Mouse (Mus musculus) thymus, postnatal 0 days (tissue): ENCODE data around the gene Ramp1. TPM values are rescaled to one million over a fixed set of nuclear protein-coding genes. Genes with fewer than 3 reads are reported as not detected.

Experiments used
- DNase-seq: peaks from one replicate; pipeline ENCODE4 v3.0.0-alpha.2; 2015; ENCODE audit warnings: low spot score
- polyA plus RNA-seq: library from polyadenylated mRNA; unstranded; fragments of >200 nt; fragmentation: Nextera tagmentation; extraction: Ambion mirVana; gene quantifications from 2 replicates; pipeline ENCODE4 v1.2.1, GENCODE M21; 2015

Gene Ramp1
- 156 and 158 TPM in 2 replicates for polyA plus RNA-seq

DNA sequence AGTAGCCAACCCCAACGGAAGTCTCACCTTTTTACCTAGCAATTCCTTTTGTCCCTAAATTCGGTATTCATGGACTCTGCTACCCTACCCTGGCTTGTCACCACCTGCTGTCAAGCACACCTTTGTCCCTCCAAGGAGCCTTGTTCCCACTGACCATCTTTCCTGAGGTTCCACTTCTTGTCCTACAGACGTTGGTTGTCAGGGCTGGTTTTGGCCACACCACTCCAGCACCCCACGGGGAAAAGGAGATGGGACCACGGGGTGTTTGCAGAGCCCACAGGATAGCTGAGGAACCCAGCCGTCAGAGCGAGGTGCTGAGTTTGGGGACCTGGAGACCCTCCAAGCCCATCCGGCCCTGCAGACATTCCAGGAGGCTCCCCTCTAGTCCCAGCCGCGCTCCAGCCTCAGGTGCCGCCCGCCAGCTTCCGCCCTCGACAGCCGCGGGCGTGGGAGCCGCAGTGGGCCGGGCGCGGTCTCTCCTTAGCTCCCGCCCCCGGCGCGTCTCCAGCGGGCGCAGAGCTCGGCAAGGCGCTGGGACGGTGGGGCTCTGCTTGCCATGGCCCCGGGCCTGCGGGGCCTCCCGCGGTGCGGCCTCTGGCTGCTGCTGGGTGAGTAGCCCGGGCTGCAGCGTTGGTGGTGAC lies at the start of gene Ramp1:
Gene Ramp1, plus strand, starts transcription at position 290 of the 641 bp plus-strand sequence.
- peak; percentile 78 for DNase-seq

DNA sequence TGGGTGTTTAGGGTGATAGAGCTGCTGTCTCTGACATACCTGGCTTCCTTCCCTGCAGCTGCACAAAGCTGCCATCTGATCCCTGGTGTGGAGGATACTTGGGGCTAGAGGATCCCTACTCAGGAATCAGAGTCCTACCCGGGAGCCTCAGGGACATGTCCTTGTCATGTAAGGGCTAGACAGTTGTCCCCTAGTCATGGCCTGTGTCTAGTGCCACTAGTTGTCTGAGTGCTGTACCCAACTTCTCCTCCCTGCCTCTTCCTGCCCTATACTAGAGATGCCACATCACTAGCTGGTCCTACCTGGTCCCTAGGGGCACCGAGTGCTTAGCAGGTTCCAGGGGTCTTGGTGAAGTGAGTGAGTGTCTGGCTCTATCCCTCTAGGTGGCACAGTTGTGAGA lies 42.6 kb upstream of the Ramp1 start:
- DNase-seq, result no peak

DNA sequence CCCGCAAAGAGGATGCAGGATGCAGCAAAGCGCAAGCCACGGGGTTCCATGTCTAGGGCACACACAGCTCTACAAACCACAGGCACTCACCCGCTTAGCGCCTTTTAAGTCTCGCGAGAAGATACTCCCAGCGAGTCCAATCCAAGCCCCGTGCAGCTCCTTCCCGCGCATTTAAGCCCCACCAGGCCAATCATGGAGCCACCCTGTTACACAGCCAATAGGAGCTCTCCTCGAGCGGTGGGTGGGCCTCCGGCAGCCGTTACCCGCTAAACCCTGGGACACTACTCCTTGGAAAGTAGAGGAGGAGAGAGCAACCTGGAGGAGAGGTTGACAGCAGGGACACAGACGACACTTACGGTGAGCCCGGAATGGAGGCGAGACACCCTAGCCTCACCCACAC lies 34.8 kb upstream of the Ramp1 start, which contains the start of gene Rbm44:
Gene Rbm44, plus strand, starts transcription at position 277 of the 400 bp plus-strand sequence.
- peak; percentile 39 for DNase-seq

DNA sequence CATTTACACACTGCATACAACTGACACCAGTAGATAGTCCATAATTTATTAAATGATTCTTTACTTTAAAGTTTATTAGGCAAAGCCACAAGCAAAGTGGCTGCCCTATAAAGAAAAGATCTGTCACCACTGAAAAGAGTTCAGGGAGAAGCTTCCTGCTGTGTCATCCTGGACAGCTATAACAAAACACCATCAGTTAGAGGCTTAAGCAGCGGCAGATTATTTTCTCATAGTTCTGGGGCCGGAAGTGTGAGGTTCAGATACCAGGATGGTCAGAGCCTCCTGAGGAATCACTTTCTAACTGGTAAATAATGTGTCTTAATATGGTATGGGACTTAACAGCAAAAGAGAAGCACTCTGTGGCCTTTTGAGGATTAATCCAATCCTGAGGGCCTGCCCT lies 28.1 kb upstream of the Ramp1 start:
- DNase-seq, result no peak

DNA sequence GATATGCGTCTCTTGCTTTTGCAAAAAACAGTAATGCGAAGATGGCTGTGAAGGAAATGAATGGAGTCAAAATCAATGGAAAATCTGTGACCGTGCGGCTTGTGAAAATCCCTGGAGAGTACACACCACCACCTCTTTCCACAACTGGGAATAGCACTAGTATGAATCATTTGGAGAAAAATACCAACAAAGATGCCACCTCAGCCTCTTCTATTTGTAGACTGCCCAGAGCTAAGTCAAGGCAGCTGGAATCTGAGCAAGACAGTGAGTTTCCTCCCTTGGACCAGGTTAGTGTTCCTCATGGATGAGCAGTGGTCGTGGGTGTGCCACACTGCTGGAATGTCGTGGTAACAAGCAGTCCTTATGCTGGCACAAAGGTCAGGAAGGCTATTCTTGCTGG lies 12.8 kb upstream of the Ramp1 start:
- no peak for DNase-seq

DNA sequence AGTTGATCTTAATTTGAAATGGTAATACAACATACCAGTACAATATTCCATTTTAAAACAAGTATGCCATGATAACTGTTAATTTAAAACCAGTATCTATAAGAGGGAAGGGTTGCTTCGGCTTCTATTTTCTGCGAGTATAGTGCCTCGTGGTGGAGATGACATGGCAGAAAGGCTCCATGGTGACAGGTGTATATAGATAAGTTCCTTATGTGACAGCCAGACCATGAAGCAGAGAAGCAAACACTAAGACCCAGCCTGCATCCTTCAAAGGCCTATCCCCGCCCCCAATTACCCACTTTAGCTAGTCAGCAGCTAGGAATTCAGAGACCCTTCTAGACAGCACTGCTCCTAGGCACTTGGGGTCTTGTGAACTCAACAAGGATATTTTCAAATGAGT lies 10.5 kb upstream of the Ramp1 start:
- DNase-seq, result no peak

DNA sequence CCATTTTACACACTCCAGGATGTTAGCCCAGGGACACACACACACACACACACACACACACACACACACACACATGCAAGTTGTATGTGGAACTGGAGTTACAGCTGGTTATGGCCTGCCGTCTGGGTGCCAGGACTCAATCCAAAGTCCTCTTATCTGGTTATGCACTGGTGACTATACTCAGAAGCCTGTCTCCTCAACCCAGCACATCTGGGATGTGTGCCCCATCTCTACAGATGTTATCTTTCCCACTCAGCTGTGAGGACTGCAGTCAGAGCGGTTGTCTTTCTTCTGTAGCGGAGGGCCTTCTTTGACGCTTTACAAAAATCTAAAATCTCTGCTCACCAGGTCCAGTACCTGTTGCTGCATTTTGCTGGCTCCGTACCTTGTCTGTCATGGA lies 4.8 kb upstream of the Ramp1 start:
- no peak for DNase-seq

DNA sequence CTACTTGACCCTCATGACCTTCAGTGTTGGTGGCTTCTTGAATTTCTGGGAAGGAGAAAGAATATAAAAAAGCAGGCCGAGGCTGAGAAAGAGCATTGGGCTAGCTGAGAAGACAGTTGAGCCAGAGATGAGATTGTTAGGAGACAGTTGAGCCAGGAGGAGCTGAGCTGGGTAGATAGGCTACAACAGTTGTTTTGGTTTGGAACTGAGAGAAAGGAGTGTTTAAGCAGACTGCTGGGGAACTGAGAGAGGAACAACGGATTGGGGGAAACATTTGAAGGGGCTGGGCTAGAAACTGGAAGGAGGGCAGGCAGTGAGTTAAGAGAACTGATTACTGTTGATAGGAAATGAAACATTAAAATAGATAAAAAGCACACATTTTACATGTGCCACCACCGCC lies 3.6 kb upstream of the Ramp1 start:
- no peak for DNase-seq

DNA sequence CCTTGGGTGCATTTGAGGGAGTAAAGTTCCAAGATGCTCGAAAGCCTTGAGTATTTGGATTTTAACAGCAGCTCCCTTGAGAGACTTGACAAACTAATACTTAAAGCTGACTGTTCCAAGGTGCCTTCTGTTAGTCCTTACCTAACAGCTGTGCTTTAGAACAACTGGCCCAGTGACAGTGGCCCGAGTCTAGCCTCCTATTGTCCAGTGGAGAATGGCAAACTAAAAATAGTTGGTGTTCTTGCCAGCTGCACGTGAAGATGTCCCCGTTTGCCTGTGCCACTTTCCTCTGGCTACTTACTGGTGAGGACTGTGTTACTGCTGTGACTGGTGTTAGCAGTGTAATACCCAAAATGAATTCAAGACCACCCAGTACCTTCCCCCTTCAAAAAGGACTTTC lies 2.8 kb upstream of the Ramp1 start:
- no peak for DNase-seq

DNA sequence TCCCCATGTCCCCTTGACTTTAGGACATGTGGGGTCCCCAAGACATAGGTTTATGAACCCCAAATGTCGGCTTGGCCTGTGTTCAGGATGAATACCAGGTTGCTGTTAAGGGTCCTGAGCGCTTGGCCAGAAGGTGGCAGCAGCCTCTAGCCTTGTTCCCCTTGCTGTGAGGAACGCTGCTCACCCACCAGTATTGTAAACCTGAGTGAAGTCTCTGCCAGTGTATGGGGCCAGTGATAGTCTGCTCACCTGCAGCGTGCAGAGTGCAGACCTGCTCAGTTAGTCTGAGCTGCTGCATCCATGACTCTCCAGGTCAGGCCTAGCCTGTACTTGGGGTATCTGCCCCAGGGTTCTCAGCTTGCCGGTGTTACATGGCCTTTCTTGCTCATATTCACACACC lies 536 bp upstream of the Ramp1 start:
- DNase-seq, result peak; percentile 92

DNA sequence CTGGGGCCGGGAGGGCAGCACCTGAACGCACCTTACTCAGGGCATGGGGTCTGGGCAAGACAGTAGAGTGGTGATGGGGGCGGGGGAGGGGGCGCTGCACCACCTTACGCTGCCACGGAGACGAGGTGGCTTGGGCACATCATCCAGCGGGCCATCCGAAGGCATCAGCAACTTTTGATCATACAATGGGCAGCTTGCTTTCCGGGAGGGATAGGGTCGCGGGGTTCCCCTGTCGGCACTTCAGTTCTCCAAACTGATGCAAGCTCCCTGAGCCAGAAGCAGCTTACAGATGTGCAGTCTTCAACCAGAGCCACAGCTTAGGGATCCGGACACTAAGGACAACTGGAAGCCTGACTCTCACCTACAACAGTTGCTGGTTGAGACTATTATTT lies 548 bp downstream of the Ramp1 start:
- no peak for DNase-seq

DNA sequence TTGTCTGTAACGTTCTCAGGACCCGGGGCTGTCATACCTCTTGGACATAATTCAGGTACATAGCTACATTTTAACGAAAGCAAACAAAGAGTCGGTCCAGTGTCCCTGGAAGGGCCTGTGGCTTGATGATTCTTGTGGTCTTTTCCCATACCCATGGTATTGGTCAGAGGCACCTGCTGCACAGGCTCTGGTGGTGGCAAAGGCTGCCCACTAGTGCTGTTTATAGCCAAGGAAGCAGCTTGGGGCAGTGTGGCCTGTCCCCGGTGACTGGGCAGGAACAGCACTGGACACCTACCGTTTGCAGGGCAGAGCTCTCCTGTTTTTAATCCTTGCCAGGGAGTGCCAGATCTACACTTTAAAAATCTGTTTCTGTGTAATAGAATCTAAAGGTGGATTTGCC lies 1.1 kb downstream of the Ramp1 start:
- DNase-seq, result no peak

DNA sequence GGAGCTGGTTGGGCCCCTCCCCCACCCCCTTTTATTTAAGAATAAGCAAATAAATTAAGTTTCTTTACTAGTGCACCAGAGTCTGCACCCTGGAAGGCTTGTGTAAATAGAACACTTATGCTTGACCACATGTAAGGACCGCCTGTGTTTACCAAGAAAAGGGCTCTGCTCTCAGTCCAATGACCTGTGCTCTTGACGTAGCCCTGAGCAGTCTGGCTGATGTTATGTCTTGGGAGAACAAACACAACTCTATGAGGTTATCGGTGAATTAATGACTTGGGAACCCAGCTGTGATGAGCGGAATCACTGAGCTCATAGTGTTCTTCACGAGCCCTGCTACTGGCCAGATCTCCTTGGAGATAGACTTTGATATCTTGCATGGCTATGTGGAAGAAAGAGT lies 1.6 kb downstream of the Ramp1 start:
- peak; percentile 34 for DNase-seq

DNA sequence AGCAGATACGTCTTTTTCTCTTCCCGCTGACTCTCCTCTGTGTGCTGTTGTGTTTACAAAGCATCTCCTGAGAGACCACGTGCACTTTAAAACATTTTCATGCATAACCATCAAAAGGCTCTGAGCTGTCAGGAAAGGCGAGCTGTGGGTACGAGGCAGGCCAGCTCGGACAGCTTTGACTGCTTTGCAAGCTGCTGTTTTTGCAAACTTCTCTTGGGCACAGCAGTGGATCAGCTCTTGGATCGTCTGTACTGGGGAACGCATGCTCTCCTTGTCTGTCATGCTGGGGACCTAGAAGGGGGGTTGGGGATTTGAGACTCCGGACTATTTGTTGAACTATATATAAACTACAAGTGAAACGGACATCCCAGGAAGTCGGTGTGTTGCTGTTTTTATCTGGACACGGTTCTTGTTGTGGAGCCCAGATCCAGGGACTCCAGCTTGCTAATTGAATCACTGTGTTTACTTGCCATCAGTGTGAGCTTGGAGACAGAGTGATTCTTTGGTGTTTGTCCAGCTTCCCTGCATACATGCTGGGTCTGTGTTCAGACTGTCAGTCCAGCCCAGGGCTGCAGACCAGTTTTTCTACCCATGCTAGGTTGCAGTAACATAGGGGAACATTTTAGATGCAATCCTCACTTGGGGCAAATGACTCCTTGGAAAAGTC lies 2.3 kb downstream of the Ramp1 start:
- DNase-seq, result peak; percentile 35

DNA sequence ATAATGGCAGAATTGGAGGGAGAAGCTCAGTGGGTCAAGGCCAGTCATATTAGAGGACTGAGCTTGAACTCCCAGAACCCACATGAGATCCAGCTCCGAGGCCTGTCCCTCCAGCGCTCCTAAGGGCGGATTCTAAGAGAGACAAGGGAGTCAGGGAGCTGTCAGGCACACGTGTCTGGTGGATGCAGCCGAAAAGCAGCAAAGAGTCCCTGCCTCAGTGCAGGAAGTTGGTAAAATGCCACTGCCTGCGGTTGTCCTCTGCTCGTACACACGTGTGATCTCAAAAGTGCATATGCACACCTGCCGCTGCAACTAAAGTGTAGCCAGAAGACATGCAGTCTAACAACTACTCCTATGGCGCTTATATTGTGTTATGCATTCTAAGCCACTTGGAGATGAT lies 3.7 kb downstream of the Ramp1 start:
- peak; percentile 86 for DNase-seq

DNA sequence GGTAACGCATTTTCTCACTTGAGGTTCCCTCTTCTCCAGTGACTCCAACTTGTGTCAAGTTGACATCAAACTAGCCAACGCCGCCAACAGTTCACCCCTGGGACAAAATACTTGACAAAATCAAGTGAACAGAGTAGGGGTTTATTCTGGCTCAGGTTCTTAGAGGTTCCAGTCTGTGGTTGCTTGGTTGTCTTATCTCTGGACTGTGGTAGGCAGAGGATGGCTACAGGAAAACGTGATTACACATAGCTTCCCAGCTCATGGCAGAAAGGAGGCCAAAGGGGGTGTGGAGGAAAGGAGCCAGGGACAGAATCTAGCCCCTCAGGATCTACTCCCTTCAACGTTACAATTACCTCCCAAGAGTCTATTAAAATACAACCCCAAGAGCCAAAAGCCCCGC lies 7.1 kb downstream of the Ramp1 start:
- no peak for DNase-seq

DNA sequence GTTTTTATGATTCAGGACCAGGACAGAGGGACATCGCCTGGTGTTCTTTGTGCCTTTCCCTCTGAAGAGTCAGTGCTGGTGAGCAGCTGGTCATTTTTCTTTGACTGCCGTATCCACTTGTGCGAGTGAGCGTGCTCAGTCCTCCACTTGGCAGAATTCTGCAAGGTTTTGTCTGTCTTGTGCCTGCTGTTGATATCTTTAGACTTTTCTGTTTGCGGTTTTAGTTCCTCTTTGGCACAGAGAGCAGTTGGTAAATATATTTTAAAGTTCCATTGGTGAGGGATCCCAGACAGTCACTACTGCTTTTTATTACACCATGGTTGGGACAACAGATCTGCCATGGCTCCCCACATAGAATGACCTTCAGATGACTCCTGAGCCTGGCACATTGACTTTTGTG lies 7.7 kb downstream of the Ramp1 start:
- DNase-seq, result no peak

DNA sequence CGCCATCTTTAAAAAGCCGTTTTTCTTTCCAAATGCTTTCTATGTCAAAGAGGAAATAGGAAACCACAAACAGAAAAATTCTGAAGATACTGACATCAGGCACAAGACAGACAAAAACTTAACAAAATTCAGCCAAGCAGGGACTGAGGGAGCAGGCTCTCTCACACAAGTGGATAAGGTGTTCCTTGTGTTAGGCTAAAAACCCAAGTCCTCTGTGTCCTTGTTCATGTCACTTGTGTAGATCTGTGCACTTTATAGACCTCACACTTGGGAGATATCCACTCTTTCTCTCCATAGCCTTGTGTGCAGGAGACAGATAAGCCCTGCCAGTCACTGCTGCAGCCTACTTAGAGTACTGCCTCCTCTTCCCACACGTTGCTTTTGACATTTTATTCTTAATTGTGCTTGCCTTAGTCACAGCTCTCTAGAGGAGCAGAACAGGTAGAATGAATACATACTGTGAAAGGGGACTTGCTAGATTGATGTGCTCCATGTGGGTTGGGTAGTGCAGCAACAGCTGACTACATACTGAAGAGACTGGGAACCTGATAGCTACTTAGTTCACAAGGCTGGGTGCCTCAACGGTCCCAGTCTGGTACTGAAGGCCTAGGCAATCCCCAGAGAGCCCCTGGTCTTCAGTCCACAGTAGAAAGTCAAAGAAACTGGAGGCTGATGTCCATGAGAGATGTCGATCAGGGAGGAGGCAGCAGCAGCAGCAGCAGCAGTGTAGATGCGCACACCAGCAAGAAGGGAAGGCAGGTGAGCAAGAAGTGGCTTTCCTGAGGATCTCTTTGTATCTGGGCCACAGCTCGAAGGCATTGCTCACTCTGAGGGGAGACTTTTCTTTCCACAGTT lies 8.4 kb downstream of the Ramp1 start:
- DNase-seq, result peak; percentile 65

DNA sequence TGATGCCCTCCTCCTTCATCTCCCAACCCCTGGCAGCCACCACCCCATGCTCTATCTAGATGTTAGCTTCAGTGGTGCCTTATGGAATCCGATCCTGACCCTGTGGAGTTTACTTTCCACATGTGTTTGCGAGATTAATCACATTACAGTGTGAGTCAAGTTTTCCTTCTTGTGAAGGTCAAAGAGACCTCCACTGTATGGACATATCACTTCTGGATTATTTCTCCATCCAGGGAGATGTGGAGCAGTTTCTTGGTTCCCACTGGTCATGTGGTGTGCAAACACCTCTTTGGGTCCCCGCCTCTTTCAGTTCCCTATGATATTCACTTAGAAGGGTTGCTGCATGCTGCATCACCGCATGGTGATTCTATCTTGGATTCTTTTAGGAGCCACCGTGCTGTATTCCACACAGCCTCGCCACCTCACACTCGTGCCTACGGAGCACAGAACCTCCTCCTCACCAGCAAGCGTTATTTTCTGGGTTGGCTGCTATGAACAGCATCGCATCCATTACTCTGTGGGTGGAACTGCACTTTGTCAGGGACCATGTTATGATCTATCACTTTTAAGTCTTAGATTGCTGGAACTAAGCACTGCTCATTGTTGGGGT lies 9.3 kb downstream of the Ramp1 start:
- no peak for DNase-seq

DNA sequence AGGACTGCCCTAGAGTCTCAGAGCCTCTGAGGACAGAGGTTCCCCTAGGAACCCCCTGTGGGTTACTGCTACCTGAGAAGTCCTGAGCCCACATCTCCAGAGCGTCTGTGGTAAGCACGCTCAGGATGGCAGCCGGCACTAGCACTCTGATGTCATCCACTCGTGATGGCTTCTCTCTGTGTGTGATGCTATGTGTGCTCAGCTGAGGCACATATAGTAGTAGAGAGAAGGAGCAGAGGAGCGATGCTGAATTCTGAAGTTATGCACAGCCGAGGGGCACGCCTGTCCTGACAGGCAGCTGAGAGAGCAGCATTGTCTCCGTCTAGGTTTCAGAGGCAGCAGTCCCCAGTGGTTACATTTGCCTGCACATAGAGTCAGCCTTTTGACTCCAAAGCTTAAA lies 12.6 kb downstream of the Ramp1 start:
- peak; percentile 34 for DNase-seq

DNA sequence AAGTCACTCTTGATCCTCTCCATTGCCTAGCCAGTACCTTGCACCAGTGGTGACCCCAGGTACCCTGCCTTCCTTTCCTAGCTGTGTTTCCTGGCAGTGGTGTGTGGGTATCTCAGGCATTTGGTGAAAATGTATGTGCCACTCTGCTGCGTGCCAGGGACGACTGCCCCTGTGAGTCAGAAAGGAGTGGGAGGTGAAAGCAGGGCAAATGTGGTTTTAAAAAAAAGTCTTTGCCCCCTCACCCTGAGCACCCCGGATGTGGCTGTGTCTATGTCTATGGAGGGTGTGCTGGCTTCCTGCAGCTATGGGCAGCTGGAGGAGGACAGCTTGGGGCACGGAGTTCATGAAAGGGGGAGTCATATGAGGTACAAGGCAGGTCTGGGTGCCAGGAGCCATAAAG lies 13.6 kb downstream of the Ramp1 start:
- peak; percentile 90 for DNase-seq

DNA sequence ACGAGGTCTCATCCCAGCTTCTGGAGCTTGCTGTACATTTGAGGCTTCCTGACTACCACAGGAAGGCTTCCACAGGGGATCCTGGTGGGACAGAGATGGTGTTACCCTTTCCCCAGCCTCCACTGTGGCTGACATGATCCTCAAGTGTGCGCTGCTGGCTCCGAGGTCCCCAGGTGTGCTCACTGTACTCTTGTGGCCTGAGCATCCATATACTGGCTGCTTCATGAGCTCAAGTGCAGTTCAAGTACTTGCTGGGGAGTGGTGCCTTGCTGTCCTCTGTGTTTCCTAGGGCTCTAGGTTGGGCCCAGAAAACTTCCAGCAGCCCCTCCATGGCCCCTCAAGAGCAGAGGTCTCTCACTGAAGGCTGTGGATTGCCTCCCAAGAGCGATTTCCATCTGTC lies 14.1 kb downstream of the Ramp1 start:
- no peak for DNase-seq
